Mouse (Mus musculus): ENCODE measurements around the gene Map2k3. TPM values are rescaled to one million over a fixed set of nuclear protein-coding genes. Genes with fewer than 3 reads are reported as not detected.

Map2k3 gene
- polyA plus RNA-seq, 1 experiment from 2014 or later = 73.5 TPM

GRCm38 (mm10) chr11:60924981-60925380 lies 6.9 kb upstream of the Map2k3 start:
- DNase-seq (ENCODE audit: low spot score) = no peak

GRCm38 (mm10) chr11:60927264-60927663 lies 4.6 kb upstream of the Map2k3 start:
- DNase-seq (ENCODE audit: low spot score) = peak; percentile 91

- no peak for DNase-seq (ENCODE audit: low spot score)
Measured at GRCm38 (mm10) chr11:60930724-60931281, 1.0 kb upstream of the Map2k3 start.

GRCm38 (mm10) chr11:60931282-60931868 lies 458 bp upstream of the Map2k3 start:
- DNase-seq (ENCODE audit: low spot score) = no peak

- DNase-seq (ENCODE audit: low spot score) = peak; percentile 9
Measured at GRCm38 (mm10) chr11:60932503-60933020, 729 bp downstream of the Map2k3 start.

GRCm38 (mm10) chr11:60933178-60933930 lies 1.5 kb downstream of the Map2k3 start:
- no peak for DNase-seq (ENCODE audit: low spot score)

GRCm38 (mm10) chr11:60934795-60935194 lies 3.0 kb downstream of the Map2k3 start:
- DNase-seq (ENCODE audit: low spot score) = no peak

- peak; percentile 89 for DNase-seq (ENCODE audit: low spot score)
Measured at GRCm38 (mm10) chr11:60935326-60935974, 3.6 kb downstream of the Map2k3 start.

GRCm38 (mm10) chr11:60935975-60936373 lies 4.1 kb downstream of the Map2k3 start:
- DNase-seq (ENCODE audit: low spot score) = no peak

- no peak for DNase-seq (ENCODE audit: low spot score)
Measured at GRCm38 (mm10) chr11:60937611-60938010, 5.8 kb downstream of the Map2k3 start.

GRCm38 (mm10) chr11:60939487-60939886 lies 7.7 kb downstream of the Map2k3 start:
- no peak for DNase-seq (ENCODE audit: low spot score)

- DNase-seq (ENCODE audit: low spot score) = no peak
Measured at GRCm38 (mm10) chr11:60940501-60940900, 8.7 kb downstream of the Map2k3 start.

GRCm38 (mm10) chr11:60941370-60941769 lies 9.5 kb downstream of the Map2k3 start:
- no peak for DNase-seq (ENCODE audit: low spot score)

GRCm38 (mm10) chr11:60942263-60943015 lies 10.6 kb downstream of the Map2k3 start:
- DNase-seq (ENCODE audit: low spot score) = no peak

- DNase-seq (ENCODE audit: low spot score) = no peak
Measured at GRCm38 (mm10) chr11:60945003-60945402, 13.2 kb downstream of the Map2k3 start.

GRCm38 (mm10) chr11:60951896-60952295 lies 20.1 kb downstream of the Map2k3 start:
- DNase-seq (ENCODE audit: low spot score) = no peak

GRCm38 (mm10) chr11:60952362-60952761 lies 20.5 kb downstream of the Map2k3 start:
- DNase-seq (ENCODE audit: low spot score) = no peak

- no peak for DNase-seq (ENCODE audit: low spot score)
Measured at GRCm38 (mm10) chr11:60952986-60953385, 21.2 kb downstream of the Map2k3 start.

GRCm38 (mm10) chr11:60953803-60954202 lies 22.0 kb downstream of the Map2k3 start:
- DNase-seq (ENCODE audit: low spot score) = peak; percentile 67

- no peak for DNase-seq (ENCODE audit: low spot score)
Measured at GRCm38 (mm10) chr11:60954255-60955104, 22.6 kb downstream of the Map2k3 start.
